Mouse (Mus musculus) liver, embryonic 11.5 days (tissue): ENCODE measurements around the gene Nup188. TPM values are rescaled to one million over a fixed set of nuclear protein-coding genes. Genes with fewer than 3 reads are reported as not detected.

ENCODE experiments used
- ATAC-seq: fragments of 200-750 bp; cut with Nextera tagmentation; replicated peaks from 2 replicates; pipeline ENCODE4 v1.8.0; 2017; ENCODE audit warnings: moderate number of reproducible peaks, mild to moderate bottlenecking, moderate TSS enrichment, moderate library complexity; ENCODE audit not compliant: low FRiP score
- DNase-seq: peaks from one replicate; pipeline ENCODE4 v3.0.0-alpha.2; 2017; ENCODE audit warnings: low spot score
- H3K27ac ChIP-seq: fragments of 300-500 bp; sonication (generic); 2 replicates; pipeline ENCODE4 v1.5.1; 2014; ENCODE audit warnings: mild to moderate bottlenecking, low read depth, low read length, control low read depth
- H3K27me3 ChIP-seq: fragments of 300-500 bp; sonication (generic); replicated peaks from 2 replicates; pipeline ENCODE4 v1.6.1; 2014; ENCODE audit warnings: low read length, mixed read lengths; ENCODE audit not compliant: control insufficient read depth, insufficient read depth
- H3K36me3 ChIP-seq: fragments of 300-500 bp; sonication (generic); 2 replicates; pipeline ENCODE4 v1.6.1; 2014; ENCODE audit warnings: mild to moderate bottlenecking, low read length, moderate library complexity, mixed read lengths; ENCODE audit not compliant: control insufficient read depth, insufficient read depth
- H3K4me1 ChIP-seq: fragments of 300-500 bp; sonication (generic); replicated peaks from 2 replicates; pipeline ENCODE4 v1.6.1; 2014; ENCODE audit warnings: low read length, mixed read lengths; ENCODE audit not compliant: control insufficient read depth, insufficient read depth
- H3K4me2 ChIP-seq: fragments of 300-500 bp; sonication (generic); 2 replicates; pipeline ENCODE4 v1.6.1; 2014; ENCODE audit warnings: mild to moderate bottlenecking, control low read depth, moderate library complexity
- H3K4me3 ChIP-seq: fragments of 300-500 bp; sonication (generic); 2 replicates; pipeline ENCODE4 v1.5.1; 2014; ENCODE audit warnings: low read depth, low read length, control low read depth
- H3K9ac ChIP-seq: fragments of 300-500 bp; sonication (generic); 2 replicates; pipeline ENCODE4 v1.6.1; 2014; ENCODE audit warnings: low read depth, low read length, control low read depth
- H3K9me3 ChIP-seq: fragments of 300-500 bp; sonication (generic); 2 replicates; pipeline ENCODE4 v1.6.1; 2016; ENCODE audit warnings: low read length, inconsistent platforms, mixed read lengths; ENCODE audit not compliant: control insufficient read depth
- WGBS: fragments of 180-500 bp; shearing (Covaris S2); extraction: QIAGEN DNeasy Blood & Tissue Kit; methylation state at CpG from one replicate; pipeline ENCODE4 v1.1.7; 2014; 5-methylcytosine and 5-hydroxymethylcytosine counted together
- polyA plus RNA-seq: library from polyadenylated mRNA; unstranded; fragments of >200 nt; fragmentation: Nextera tagmentation; extraction: Ambion mirVana; gene quantifications from 2 replicates; pipeline ENCODE4 v1.2.1, GENCODE M21; 2014

Nup188 gene
- polyA plus RNA-seq, 1 experiment from 2014 or later, result 60.1 TPM

GRCm38 (mm10) chr2:30319260-30319659 lies 33.1 kb downstream of the Nup188 start:
- Histone ChIP-seq H3K9ac (no peak overlapping the region), H3K4me3 (no peak overlapping the region), H3K9me3 (no peaks in the 10 kb centered on the region), H3K27ac (no peak overlapping the region), H3K27me3 (no peaks in the 10 kb centered on the region), H3K4me1 (no peaks in the 10 kb centered on the region), H3K4me2 (no peak overlapping the region), H3K36me3 (peaks cover 60% of the 10 kb centered on the region)
- ATAC-seq (no peak), DNase-seq (no peak)
- WGBS, result 88% methylated on average over 4 of the region's 4 CpGs

GRCm38 (mm10) chr2:30323111-30323510 lies 36.9 kb downstream of the Nup188 start:
- WGBS, result 91% methylated on average over 7 of the region's 7 CpGs
- H3K27ac ChIP-seq, result no peak overlapping the region
- H3K27me3 ChIP-seq, result no peaks in the 10 kb centered on the region
- ATAC-seq (no peak), DNase-seq (no peak)
- H3K36me3 ChIP-seq, result peaks cover 58% of the 10 kb centered on the region
- H3K4me2 ChIP-seq, result no peak overlapping the region
- no peak overlapping the region for H3K4me3 ChIP-seq
- no peaks in the 10 kb centered on the region for H3K4me1 ChIP-seq
- H3K9ac ChIP-seq, result no peak overlapping the region
- H3K9me3 ChIP-seq, result no peaks in the 10 kb centered on the region

- Histone ChIP-seq H3K27me3 (no peaks in the 10 kb centered on the region), H3K36me3 (peaks cover 70% of the 10 kb centered on the region), H3K4me2 (no peak overlapping the region), H3K9me3 (no peaks in the 10 kb centered on the region), H3K9ac (no peak overlapping the region), H3K4me1 (no peaks in the 10 kb centered on the region), H3K27ac (no peak overlapping the region), H3K4me3 (no peak overlapping the region)
- WGBS, result 93% methylated on average over 5 of the region's 5 CpGs
- DNase-seq (no peak), ATAC-seq (no peak)
Observed at GRCm38 (mm10) chr2:30325296-30325695, 39.1 kb downstream of the Nup188 start.

GRCm38 (mm10) chr2:30327276-30327675 lies 41.1 kb downstream of the Nup188 start:
- H3K27ac ChIP-seq, result no peak overlapping the region
- ATAC-seq, result no peak
- WGBS, result 93% methylated on average over 7 of the region's 7 CpGs

GRCm38 (mm10) chr2:30328791-30329190 lies 42.6 kb downstream of the Nup188 start:
- no peak overlapping the region for H3K4me2 ChIP-seq
- no peaks in the 10 kb centered on the region for H3K4me1 ChIP-seq
- DNase-seq (no peak), ATAC-seq (no peak)
- H3K4me3 ChIP-seq, result no peak overlapping the region
- H3K27ac ChIP-seq, result no peak overlapping the region
- no peaks in the 10 kb centered on the region for H3K9me3 ChIP-seq
- 87% methylated on average over 3 of the region's 3 CpGs for WGBS
- no peak overlapping the region for H3K9ac ChIP-seq
- H3K27me3 ChIP-seq, result no peaks in the 10 kb centered on the region
- H3K36me3 ChIP-seq, result peaks cover 62% of the 10 kb centered on the region

More at GRCm38 (mm10) chr2:30327276-30327675, 41.1 kb downstream of the Nup188 start:
- H3K4me3 ChIP-seq, result no peak overlapping the region
- H3K36me3 ChIP-seq, result peaks cover 69% of the 10 kb centered on the region
- H3K27me3 ChIP-seq, result no peaks in the 10 kb centered on the region
- no peaks in the 10 kb centered on the region for H3K9me3 ChIP-seq
- H3K4me1 ChIP-seq, result no peaks in the 10 kb centered on the region
- no peak overlapping the region for H3K4me2 ChIP-seq
- no peak for DNase-seq
- no peak overlapping the region for H3K9ac ChIP-seq

- Histone ChIP-seq H3K27me3 (no peaks in the 10 kb centered on the region), H3K36me3 (peaks cover 58% of the 10 kb centered on the region), H3K4me1 (no peaks in the 10 kb centered on the region), H3K27ac (no peak overlapping the region), H3K9ac (no peak overlapping the region), H3K9me3 (no peaks in the 10 kb centered on the region), H3K4me3 (no peak overlapping the region), H3K4me2 (no peak overlapping the region)
- WGBS, result 96% methylated on average over 2 of the region's 2 CpGs
- DNase-seq (no peak), ATAC-seq (no peak)
Observed at GRCm38 (mm10) chr2:30335324-30335723, 49.1 kb downstream of the Nup188 start.

- no peak overlapping the region for H3K27ac ChIP-seq
- WGBS, result 86% methylated on average over 16 of the region's 16 CpGs
- peaks cover 59% of the 10 kb centered on the region for H3K36me3 ChIP-seq
- H3K4me2 ChIP-seq, result no peak overlapping the region
- DNase-seq, result no peak
- no peak overlapping the region for H3K9ac ChIP-seq
- no peak overlapping the region for H3K4me3 ChIP-seq
- no peaks in the 10 kb centered on the region for H3K9me3 ChIP-seq
- no peaks in the 10 kb centered on the region for H3K27me3 ChIP-seq
- ATAC-seq, result no peak
- H3K4me1 ChIP-seq, result no peaks in the 10 kb centered on the region
Observed at GRCm38 (mm10) chr2:30336174-30336915, 50.1 kb downstream of the Nup188 start.

GRCm38 (mm10) chr2:30337179-30337578 lies 51.0 kb downstream of the Nup188 start:
- Histone ChIP-seq H3K27me3 (no peaks in the 10 kb centered on the region), H3K4me2 (no peak overlapping the region), H3K36me3 (peaks cover 63% of the 10 kb centered on the region), H3K27ac (no peak overlapping the region), H3K9me3 (no peaks in the 10 kb centered on the region), H3K4me3 (no peak overlapping the region), H3K4me1 (no peaks in the 10 kb centered on the region), H3K9ac (no peak overlapping the region)
- DNase-seq, result no peak
- ATAC-seq, result no peak
- 85% methylated on average over 12 of the region's 12 CpGs for WGBS

GRCm38 (mm10) chr2:30342061-30342460 lies 55.9 kb downstream of the Nup188 start:
- Histone ChIP-seq H3K9ac (no peak overlapping the region), H3K4me2 (no peak overlapping the region), H3K4me1 (no peaks in the 10 kb centered on the region), H3K27ac (no peak overlapping the region), H3K4me3 (no peak overlapping the region), H3K27me3 (no peaks in the 10 kb centered on the region), H3K9me3 (no peaks in the 10 kb centered on the region), H3K36me3 (peaks cover 58% of the 10 kb centered on the region)
- 92% methylated on average over 3 of the region's 3 CpGs for WGBS
- DNase-seq, result no peak
- ATAC-seq, result no peak
